Mouse (Mus musculus): ENCODE data around the gene Ntmt1. TPM values are rescaled to one million over a fixed set of nuclear protein-coding genes. Genes with fewer than 3 reads are reported as not detected.

Gene Ntmt1
- polyA plus RNA-seq, 1 experiment, result 16.6 TPM

DNA sequence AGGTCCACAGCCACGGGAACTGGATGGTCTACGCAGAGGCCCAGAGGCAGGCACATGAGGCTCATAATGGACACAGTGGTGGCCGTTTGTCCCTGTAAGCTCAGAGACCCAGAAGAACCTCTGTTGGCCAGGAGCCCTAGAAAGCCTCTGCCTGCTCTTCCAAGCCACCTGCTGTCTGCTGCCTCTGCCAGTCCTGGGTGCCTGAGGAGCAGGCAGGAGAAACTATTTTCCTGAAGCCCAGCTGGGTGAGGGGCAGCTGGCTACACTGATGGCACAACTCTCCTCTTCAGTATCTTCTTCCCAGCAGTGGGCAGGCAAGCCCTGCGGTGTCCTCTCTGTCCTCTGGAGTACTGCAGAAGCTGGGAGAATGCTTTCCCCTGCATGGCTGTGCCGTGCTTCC is 41.2 kb upstream of the Ntmt1 start:
- TF ChIP-seq CTCF (IDR thresholded peaks at IDR 0.05; ENCODE audit: extremely low read depth, insufficient read depth, insufficient read length, insufficient replicate concordance), result no peak
- TF ChIP-seq POLR2A (IDR thresholded peaks at IDR 0.05; ENCODE audit: low read depth, low read length), result no peak
- 84% methylated on average over 5 of the region's 5 CpGs for WGBS
- no peak overlapping the region for H3K27ac ChIP-seq (ENCODE audit: insufficient read depth, low read length)

DNA sequence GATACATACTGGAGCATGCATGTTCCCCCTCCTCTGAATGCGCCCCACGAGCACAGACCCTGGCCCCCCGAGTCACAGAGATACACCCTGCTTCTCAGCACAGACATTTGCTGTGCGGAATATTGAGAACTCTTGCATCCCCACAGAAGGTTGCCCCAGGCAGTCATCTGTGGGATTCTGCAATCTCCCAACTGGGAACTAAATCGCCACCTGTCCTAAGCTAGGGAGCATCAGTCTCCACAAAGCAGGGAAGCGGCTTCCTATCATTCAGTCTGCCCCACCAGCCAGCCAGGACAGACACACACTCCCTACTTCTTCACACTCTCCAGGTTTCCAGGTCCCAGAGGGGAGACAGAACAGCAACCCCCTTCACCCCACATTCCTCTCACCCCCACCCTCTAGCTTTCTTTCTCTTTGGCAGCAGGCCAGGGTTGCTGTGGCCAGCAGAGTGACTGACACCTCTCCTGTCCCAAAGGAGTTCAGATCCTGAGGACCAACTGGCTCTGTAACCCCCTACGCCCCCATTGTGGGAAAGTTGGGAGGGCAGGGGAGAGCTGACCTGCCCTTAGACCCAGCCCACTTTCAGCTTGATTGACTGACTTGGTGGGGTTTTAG is 39.9 kb upstream of the Ntmt1 start:
- Histone ChIP-seq H3K27ac (ENCODE audit: insufficient read depth, low read length) (no peak overlapping the region), H3K36me3 (ENCODE audit: control insufficient read depth, insufficient read depth, low read length) (no peaks in the 10 kb centered on the region), H3K27me3 (ENCODE audit: control insufficient read depth, insufficient read depth, low read length) (peaks cover 7% of the 10 kb centered on the region; the same call in 1 of the 2 replicates), H3K4me1 (ENCODE audit: control insufficient read depth, insufficient read depth, insufficient read length) (no peaks in the 10 kb centered on the region; the same call in 1 of the 2 replicates), H3K4me3 (ENCODE audit: extremely low read depth, insufficient read depth, insufficient read length) (no peak overlapping the region)
- WGBS, result 89% methylated on average over 7 of the region's 7 CpGs
- no peak for TF ChIP-seq CTCF (IDR thresholded peaks at IDR 0.05; ENCODE audit: extremely low read depth, insufficient read depth, insufficient read length, insufficient replicate concordance)
- TF ChIP-seq POLR2A (IDR thresholded peaks at IDR 0.05; ENCODE audit: low read depth, low read length), result no peak
- DNase-seq (ENCODE audit: low read depth in 1 of 2, low spot score in 2 of 2), result no peak

More for the DNA sequence above, 41.2 kb upstream of the Ntmt1 start:
- no peak for DNase-seq (ENCODE audit: low read depth in 1 of 2, low spot score in 2 of 2)
- Histone ChIP-seq H3K4me3 (ENCODE audit: extremely low read depth, insufficient read depth, insufficient read length) (no peak overlapping the region), H3K27me3 (ENCODE audit: control insufficient read depth, insufficient read depth, low read length) (peaks cover 4% of the 10 kb centered on the region; the same call in 1 of the 2 replicates), H3K36me3 (ENCODE audit: control insufficient read depth, insufficient read depth, low read length) (no peaks in the 10 kb centered on the region), H3K4me1 (ENCODE audit: control insufficient read depth, insufficient read depth, insufficient read length) (no peaks in the 10 kb centered on the region; the same call in 1 of the 2 replicates)

DNA sequence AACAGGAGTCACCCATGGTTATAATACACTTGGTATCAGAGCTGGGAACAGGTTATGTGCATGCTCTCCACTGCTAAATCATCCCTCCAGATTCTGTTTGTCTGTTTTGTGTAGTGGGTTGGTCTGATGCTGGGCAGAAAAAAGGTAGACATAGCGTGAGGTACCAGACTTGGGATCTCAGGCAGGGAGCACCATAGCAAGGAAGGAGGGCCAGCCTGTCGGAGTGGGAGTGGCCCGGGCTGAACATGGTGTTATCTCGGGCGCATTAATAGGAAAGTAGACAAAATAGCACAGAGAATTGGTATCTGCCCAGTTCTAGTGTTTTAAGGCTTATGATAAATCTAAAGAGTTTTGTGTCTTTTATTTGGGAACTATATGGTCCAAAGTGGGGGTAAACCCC is 39.1 kb upstream of the Ntmt1 start:
- DNase-seq (ENCODE audit: low read depth in 1 of 2, low spot score in 2 of 2), result no peak
- Histone ChIP-seq H3K4me1 (ENCODE audit: control insufficient read depth, insufficient read depth, insufficient read length) (no peaks in the 10 kb centered on the region; the same call in 1 of the 2 replicates), H3K4me3 (ENCODE audit: extremely low read depth, insufficient read depth, insufficient read length) (no peak overlapping the region), H3K27ac (ENCODE audit: insufficient read depth, low read length) (no peak overlapping the region), H3K27me3 (ENCODE audit: control insufficient read depth, insufficient read depth, low read length) (peaks cover 7% of the 10 kb centered on the region; the same call in 1 of the 2 replicates), H3K36me3 (ENCODE audit: control insufficient read depth, insufficient read depth, low read length) (no peaks in the 10 kb centered on the region)
- TF ChIP-seq CTCF (IDR thresholded peaks at IDR 0.05; ENCODE audit: extremely low read depth, insufficient read depth, insufficient read length, insufficient replicate concordance), result no peak
- TF ChIP-seq POLR2A (IDR thresholded peaks at IDR 0.05; ENCODE audit: low read depth, low read length), result no peak
- 78% methylated on average over 5 of the region's 5 CpGs for WGBS

DNA sequence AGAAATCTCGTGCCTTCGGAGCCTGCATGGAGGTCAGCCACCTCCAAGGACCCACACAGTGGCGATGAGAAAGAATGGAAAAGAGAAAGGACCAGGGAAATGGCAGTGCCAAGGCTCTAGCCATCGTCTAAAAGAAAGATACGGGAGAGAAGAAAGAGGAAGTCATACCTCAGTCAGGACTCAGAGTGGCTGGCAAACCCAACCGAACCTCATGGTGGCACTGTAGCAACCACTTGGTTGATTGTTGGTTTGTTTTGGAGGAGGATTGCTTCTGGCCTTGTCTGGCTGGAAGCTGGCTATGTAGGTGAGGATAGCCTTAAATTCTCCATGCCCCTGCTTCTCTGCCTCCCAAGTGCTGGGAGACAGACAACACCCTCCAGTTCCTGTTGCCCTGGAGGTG is 38.4 kb upstream of the Ntmt1 start:
- H3K4me3 ChIP-seq (ENCODE audit: extremely low read depth, insufficient read depth, insufficient read length), result no peak overlapping the region
- peaks cover 7% of the 10 kb centered on the region; the same call in 1 of the 2 replicates for H3K27me3 ChIP-seq (ENCODE audit: control insufficient read depth, insufficient read depth, low read length)
- 28% methylated on average over 6 of the region's 6 CpGs for WGBS
- no peak overlapping the region for H3K27ac ChIP-seq (ENCODE audit: insufficient read depth, low read length)
- no peaks in the 10 kb centered on the region; the same call in 1 of the 2 replicates for H3K4me1 ChIP-seq (ENCODE audit: control insufficient read depth, insufficient read depth, insufficient read length)
- no peak for DNase-seq (ENCODE audit: low read depth in 1 of 2, low spot score in 2 of 2)
- TF ChIP-seq POLR2A (IDR thresholded peaks at IDR 0.05; ENCODE audit: low read depth, low read length), result no peak
- peak; percentile 19; the same call in 1 of the 2 replicates for TF ChIP-seq CTCF (IDR thresholded peaks at IDR 0.05; ENCODE audit: extremely low read depth, insufficient read depth, insufficient read length, insufficient replicate concordance)
- H3K36me3 ChIP-seq (ENCODE audit: control insufficient read depth, insufficient read depth, low read length), result no peaks in the 10 kb centered on the region

DNA sequence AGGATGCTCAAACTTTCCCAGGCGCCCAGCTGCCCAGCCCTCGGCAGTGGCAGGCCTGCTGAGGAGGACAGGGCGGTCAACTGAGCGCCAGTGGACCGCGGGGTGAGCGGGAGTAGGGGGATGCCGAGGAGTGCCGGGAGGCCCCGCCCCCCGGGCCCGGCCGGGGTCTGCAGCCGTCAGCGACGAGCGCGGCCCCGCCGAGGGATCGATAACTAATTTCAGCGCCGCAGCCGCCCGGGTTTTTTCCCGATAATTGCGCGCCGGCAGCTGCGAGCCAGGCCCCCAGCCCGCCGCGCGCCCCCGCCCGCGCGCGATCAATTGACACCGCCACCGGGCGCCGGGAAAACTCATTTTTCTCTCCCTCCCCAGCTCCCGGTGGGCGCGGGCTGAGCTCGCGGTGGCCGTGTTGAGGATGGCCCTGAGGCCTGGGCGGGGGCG is 36.2 kb upstream of the Ntmt1 start:
- H3K27me3 ChIP-seq (ENCODE audit: control insufficient read depth, insufficient read depth, low read length), result peaks cover 7% of the 10 kb centered on the region; the same call in 1 of the 2 replicates
- H3K4me3 ChIP-seq (ENCODE audit: extremely low read depth, insufficient read depth, insufficient read length), result peak overlapping the region; percentile 31; the same call in 1 of the 2 replicates
- TF ChIP-seq POLR2A (IDR thresholded peaks at IDR 0.05; ENCODE audit: low read depth, low read length) (no peak), CTCF (IDR thresholded peaks at IDR 0.05; ENCODE audit: extremely low read depth, insufficient read depth, insufficient read length, insufficient replicate concordance) (no peak)
- H3K27ac ChIP-seq (ENCODE audit: insufficient read depth, low read length), result peak overlapping the region; percentile 85
- H3K36me3 ChIP-seq (ENCODE audit: control insufficient read depth, insufficient read depth, low read length), result no peaks in the 10 kb centered on the region
- no peaks in the 10 kb centered on the region; the same call in 1 of the 2 replicates for H3K4me1 ChIP-seq (ENCODE audit: control insufficient read depth, insufficient read depth, insufficient read length)
- no peak for DNase-seq (ENCODE audit: low read depth in 1 of 2, low spot score in 2 of 2)
- WGBS, result 2% methylated on average over 41 of the region's 51 CpGs

DNA sequence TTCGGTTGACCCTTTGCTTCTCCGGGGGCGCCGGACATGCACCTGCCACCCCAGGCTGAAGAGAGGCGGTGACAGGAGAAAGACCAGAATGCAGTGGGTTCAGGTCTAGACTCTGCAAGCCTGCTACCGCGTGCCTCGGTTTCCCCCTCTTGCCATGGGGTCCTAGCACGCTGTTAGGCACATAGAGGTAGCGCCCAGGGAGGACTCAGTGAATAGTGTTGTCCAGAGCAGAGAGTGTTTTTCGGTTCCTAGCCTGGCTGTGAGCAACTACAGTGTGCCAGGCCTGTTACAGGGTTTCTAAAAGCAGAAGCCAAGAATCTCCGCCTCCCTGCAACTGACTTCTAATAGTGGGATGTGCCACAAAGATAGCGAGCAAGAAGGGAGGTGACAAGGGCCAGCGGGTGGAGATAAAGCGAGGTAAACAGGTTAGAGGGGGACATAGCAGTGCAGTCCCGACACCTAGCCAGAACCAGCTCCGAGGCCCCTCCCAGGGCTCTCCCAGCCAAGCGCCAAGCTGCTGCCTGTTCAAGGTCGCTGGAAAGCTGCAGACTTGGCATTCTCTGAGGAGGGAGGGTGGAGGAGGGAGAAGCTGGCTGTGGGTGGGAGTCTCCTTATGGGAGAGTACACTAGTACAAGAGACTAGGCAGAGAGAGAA is 35.7 kb upstream of the Ntmt1 start:
- DNase-seq (ENCODE audit: low read depth in 1 of 2, low spot score in 2 of 2), result no peak
- Histone ChIP-seq H3K4me3 (ENCODE audit: extremely low read depth, insufficient read depth, insufficient read length) (peak overlapping the region; percentile 31; the same call in 1 of the 2 replicates), H3K27ac (ENCODE audit: insufficient read depth, low read length) (peak overlapping the region; percentile 85), H3K27me3 (ENCODE audit: control insufficient read depth, insufficient read depth, low read length) (peaks cover 7% of the 10 kb centered on the region; the same call in 1 of the 2 replicates), H3K36me3 (ENCODE audit: control insufficient read depth, insufficient read depth, low read length) (no peaks in the 10 kb centered on the region), H3K4me1 (ENCODE audit: control insufficient read depth, insufficient read depth, insufficient read length) (no peaks in the 10 kb centered on the region; the same call in 1 of the 2 replicates)
- 5% methylated on average over 18 of the region's 19 CpGs for WGBS
- TF ChIP-seq CTCF (IDR thresholded peaks at IDR 0.05; ENCODE audit: extremely low read depth, insufficient read depth, insufficient read length, insufficient replicate concordance), result no peak
- no peak for TF ChIP-seq POLR2A (IDR thresholded peaks at IDR 0.05; ENCODE audit: low read depth, low read length)
